Mouse (Mus musculus) liver, embryonic 16.5 days (tissue): ENCODE measurements around the gene Zc3h12c. TPM values are rescaled to one million over a fixed set of nuclear protein-coding genes. Genes with fewer than 3 reads are reported as not detected.

ENCODE experiments used
- ATAC-seq: fragments of 200-750 bp; cut with Nextera tagmentation; 2 replicates; pipeline ENCODE4 v1.8.0; 2017; ENCODE audit warnings: low read depth, mild to moderate bottlenecking, moderate number of reproducible peaks, moderate library complexity
- H3K27ac ChIP-seq: fragments of 300-500 bp; sonication (generic); 2 replicates; pipeline ENCODE4 v1.5.1; 2014; ENCODE audit warnings: mild to moderate bottlenecking, low read length
- H3K27me3 ChIP-seq: fragments of 300-500 bp; sonication (generic); 2 replicates; pipeline ENCODE4 v1.6.1; 2014; ENCODE audit warnings: low read depth, low read length, mixed read lengths; ENCODE audit not compliant: control insufficient read depth, insufficient read depth
- H3K36me3 ChIP-seq: fragments of 300-500 bp; sonication (generic); 2 replicates; pipeline ENCODE4 v1.6.1; 2014; ENCODE audit warnings: mild to moderate bottlenecking; ENCODE audit not compliant: control insufficient read depth, insufficient read depth
- H3K4me1 ChIP-seq: fragments of 300-500 bp; sonication (generic); 2 replicates; pipeline ENCODE4 v1.6.1; 2014; ENCODE audit warnings: low read depth, low read length, mixed read lengths; ENCODE audit not compliant: control insufficient read depth
- H3K4me2 ChIP-seq: fragments of 300-500 bp; sonication (generic); 2 replicates; pipeline ENCODE4 v1.6.1; 2014; ENCODE audit warnings: low read depth, low read length, mixed read lengths
- H3K4me3 ChIP-seq: fragments of 300-500 bp; sonication (generic); 2 replicates; pipeline ENCODE4 v1.5.1; 2014; ENCODE audit warnings: low read depth, mild to moderate bottlenecking, low read length
- H3K9ac ChIP-seq: fragments of 300-500 bp; sonication (generic); 2 replicates; pipeline ENCODE4 v1.6.1; 2014; ENCODE audit warnings: low read depth, low read length
- H3K9me3 ChIP-seq: fragments of 300-500 bp; sonication (generic); replicated peaks from 2 replicates; pipeline ENCODE4 v1.6.1; 2016; ENCODE audit warnings: low read length; ENCODE audit not compliant: control insufficient read depth
- WGBS: fragments of 180-500 bp; shearing (Covaris S2); extraction: QIAGEN DNeasy Blood & Tissue Kit; methylation state at CpG from one replicate; pipeline ENCODE4 v1.1.7; 2014; ENCODE audit not compliant: insufficient replicate concordance; 5-methylcytosine and 5-hydroxymethylcytosine counted together
- polyA plus RNA-seq: library from polyadenylated mRNA; unstranded; fragments of >200 nt; fragmentation: Nextera tagmentation; extraction: Ambion mirVana; gene quantifications from 2 replicates; pipeline ENCODE4 v1.2.1, GENCODE M21; 2015

The Zc3h12c gene
- polyA plus RNA-seq, 1 experiment from 2014 or later, result 0.44 TPM

GRCm38 (mm10) chr9:52130348-52130747 is 38.0 kb downstream of the Zc3h12c start:
- H3K9me3 ChIP-seq, result no peaks in the 10 kb centered on the region
- H3K4me2 ChIP-seq, result no peak overlapping the region
- no peak overlapping the region for H3K27ac ChIP-seq
- no peaks in the 10 kb centered on the region for H3K36me3 ChIP-seq
- no peak for ATAC-seq
- no peaks in the 10 kb centered on the region for H3K27me3 ChIP-seq
- no peaks in the 10 kb centered on the region for H3K4me1 ChIP-seq
- no peak overlapping the region for H3K9ac ChIP-seq
- WGBS, result 68% methylated on average over 4 of the region's 4 CpGs
- H3K4me3 ChIP-seq, result no peak overlapping the region

DNA sequence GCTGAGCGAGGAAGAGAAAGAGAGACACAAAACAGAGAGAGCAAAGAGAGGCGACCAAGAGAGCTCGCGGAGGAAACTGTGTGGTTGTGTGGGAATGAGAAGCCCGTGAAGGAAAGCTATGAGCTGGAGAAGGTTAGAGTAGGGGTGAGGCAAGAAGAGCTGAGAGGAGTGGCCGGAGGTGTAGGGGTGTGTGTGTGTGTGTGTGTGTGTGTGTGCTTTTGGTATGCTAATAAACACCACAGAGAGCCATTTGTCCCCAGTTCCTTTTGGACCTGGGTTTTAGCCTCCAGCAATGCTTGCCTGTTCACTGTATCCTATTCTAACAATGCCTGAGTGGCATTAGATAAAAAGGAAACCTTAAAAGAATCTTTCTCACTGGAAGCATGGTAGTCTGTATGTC is 43.1 kb downstream of the Zc3h12c start:
- Histone ChIP-seq H3K4me1 (no peaks in the 10 kb centered on the region), H3K27ac (no peak overlapping the region), H3K4me2 (no peak overlapping the region), H3K4me3 (no peak overlapping the region), H3K9me3 (no peaks in the 10 kb centered on the region), H3K36me3 (no peaks in the 10 kb centered on the region), H3K9ac (no peak overlapping the region), H3K27me3 (no peaks in the 10 kb centered on the region)
- ATAC-seq, result no peak
- 72% methylated on average over 6 of the region's 6 CpGs for WGBS

DNA sequence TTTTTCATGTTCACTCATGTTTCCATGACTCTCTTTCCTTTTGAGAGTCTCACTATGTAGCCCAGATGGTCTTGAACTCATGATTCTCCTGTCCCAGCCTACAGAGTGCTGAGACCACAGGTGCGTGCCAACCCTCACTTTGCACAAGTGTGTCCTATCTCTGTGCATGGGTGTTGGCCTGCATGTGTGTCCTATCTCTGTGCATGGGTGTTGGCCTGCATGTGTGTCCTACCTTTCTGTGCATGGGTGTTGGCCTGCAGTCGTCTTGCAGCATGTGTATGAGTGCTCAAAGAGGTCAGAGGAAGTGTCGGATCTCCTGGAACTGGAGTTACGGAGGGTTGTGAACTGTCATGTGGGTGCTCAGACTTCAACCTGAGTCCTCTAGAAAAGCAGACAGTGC is 49.2 kb downstream of the Zc3h12c start:
- Histone ChIP-seq H3K9ac (no peak overlapping the region), H3K4me3 (no peak overlapping the region), H3K4me2 (no peak overlapping the region), H3K27me3 (no peaks in the 10 kb centered on the region), H3K9me3 (no peaks in the 10 kb centered on the region), H3K27ac (no peak overlapping the region), H3K4me1 (no peaks in the 10 kb centered on the region), H3K36me3 (no peaks in the 10 kb centered on the region; the same call in none of the 2 replicates)
- WGBS, result 56% methylated on average over 4 of the region's 4 CpGs
- 0 out of 2 replicates have a peak, but pooled peaks have one; percentile 45 for ATAC-seq

GRCm38 (mm10) chr9:52113091-52113490 is 55.3 kb downstream of the Zc3h12c start:
- H3K9me3 ChIP-seq, result no peaks in the 10 kb centered on the region
- H3K27me3 ChIP-seq, result no peaks in the 10 kb centered on the region
- H3K9ac ChIP-seq, result no peak overlapping the region
- no peak for ATAC-seq
- no peak overlapping the region for H3K4me2 ChIP-seq
- H3K36me3 ChIP-seq, result no peaks in the 10 kb centered on the region; the same call in none of the 2 replicates
- H3K27ac ChIP-seq, result no peak overlapping the region
- H3K4me1 ChIP-seq, result no peaks in the 10 kb centered on the region
- H3K4me3 ChIP-seq, result no peak overlapping the region
- 68% methylated on average over 5 of the region's 5 CpGs for WGBS

DNA sequence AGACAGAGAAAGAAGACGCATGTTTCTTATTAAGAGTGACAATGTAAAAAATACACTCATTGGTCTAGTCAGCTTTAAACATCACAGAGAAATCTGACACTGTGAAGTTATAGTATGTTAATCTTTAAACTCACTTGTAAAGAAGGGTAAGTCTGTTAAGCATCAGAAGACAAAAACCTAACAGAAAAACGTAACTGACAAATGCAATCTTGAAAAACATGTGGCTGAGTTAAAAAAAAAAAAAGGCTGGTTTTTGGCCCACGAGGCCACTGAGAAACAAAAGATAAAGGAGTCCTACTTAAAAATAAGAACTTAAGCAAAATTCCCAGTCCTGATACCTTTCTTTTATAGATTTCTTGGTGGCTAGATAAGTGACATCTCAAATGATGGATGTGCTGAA is 57.6 kb downstream of the Zc3h12c start:
- Histone ChIP-seq H3K9me3 (no peaks in the 10 kb centered on the region), H3K27ac (no peak overlapping the region), H3K4me3 (no peak overlapping the region), H3K4me2 (no peak overlapping the region), H3K9ac (no peak overlapping the region), H3K36me3 (no peaks in the 10 kb centered on the region; the same call in 1 of the 2 replicates), H3K27me3 (no peaks in the 10 kb centered on the region), H3K4me1 (no peaks in the 10 kb centered on the region)
- no peak for ATAC-seq
- whole genome bisulfite sequencing, result 36% methylated on average over 3 of the region's 3 CpGs

- Histone ChIP-seq H3K27ac (no peak overlapping the region), H3K9ac (no peak overlapping the region), H3K4me1 (peaks cover 12% of the 10 kb centered on the region), H3K4me3 (no peak overlapping the region), H3K36me3 (no peaks in the 10 kb centered on the region), H3K27me3 (no peaks in the 10 kb centered on the region), H3K4me2 (no peak overlapping the region), H3K9me3 (no peaks in the 10 kb centered on the region)
- 68% methylated on average over 3 of the region's 3 CpGs for WGBS
- ATAC-seq, result no peak
These were observed 61.2 kb downstream of the Zc3h12c start for GRCm38 (mm10) chr9:52107161-52107560.

- no peak for ATAC-seq
- H3K9me3 ChIP-seq, result no peaks in the 10 kb centered on the region
- no peaks in the 10 kb centered on the region for H3K27me3 ChIP-seq
- H3K27ac ChIP-seq, result no peak overlapping the region
- H3K4me2 ChIP-seq, result no peak overlapping the region
- no peaks in the 10 kb centered on the region for H3K36me3 ChIP-seq
- peaks cover 12% of the 10 kb centered on the region for H3K4me1 ChIP-seq
- no peak overlapping the region for H3K9ac ChIP-seq
- 72% methylated on average over 6 of the region's 6 CpGs for WGBS
- H3K4me3 ChIP-seq, result no peak overlapping the region
These were observed 62.9 kb downstream of the Zc3h12c start for GRCm38 (mm10) chr9:52105423-52105822.

- WGBS, result 60% methylated on average over 8 of the region's 8 CpGs
- no peak for ATAC-seq
- no peaks in the 10 kb centered on the region for H3K36me3 ChIP-seq
- H3K9ac ChIP-seq, result no peak overlapping the region
- H3K4me2 ChIP-seq, result no peak overlapping the region
- H3K4me3 ChIP-seq, result no peak overlapping the region
- no peaks in the 10 kb centered on the region for H3K27me3 ChIP-seq
- no peak overlapping the region for H3K27ac ChIP-seq
- peaks cover 12% of the 10 kb centered on the region for H3K4me1 ChIP-seq
- H3K9me3 ChIP-seq, result no peaks in the 10 kb centered on the region
These were observed 64.2 kb downstream of the Zc3h12c start for GRCm38 (mm10) chr9:52104225-52104615.

DNA sequence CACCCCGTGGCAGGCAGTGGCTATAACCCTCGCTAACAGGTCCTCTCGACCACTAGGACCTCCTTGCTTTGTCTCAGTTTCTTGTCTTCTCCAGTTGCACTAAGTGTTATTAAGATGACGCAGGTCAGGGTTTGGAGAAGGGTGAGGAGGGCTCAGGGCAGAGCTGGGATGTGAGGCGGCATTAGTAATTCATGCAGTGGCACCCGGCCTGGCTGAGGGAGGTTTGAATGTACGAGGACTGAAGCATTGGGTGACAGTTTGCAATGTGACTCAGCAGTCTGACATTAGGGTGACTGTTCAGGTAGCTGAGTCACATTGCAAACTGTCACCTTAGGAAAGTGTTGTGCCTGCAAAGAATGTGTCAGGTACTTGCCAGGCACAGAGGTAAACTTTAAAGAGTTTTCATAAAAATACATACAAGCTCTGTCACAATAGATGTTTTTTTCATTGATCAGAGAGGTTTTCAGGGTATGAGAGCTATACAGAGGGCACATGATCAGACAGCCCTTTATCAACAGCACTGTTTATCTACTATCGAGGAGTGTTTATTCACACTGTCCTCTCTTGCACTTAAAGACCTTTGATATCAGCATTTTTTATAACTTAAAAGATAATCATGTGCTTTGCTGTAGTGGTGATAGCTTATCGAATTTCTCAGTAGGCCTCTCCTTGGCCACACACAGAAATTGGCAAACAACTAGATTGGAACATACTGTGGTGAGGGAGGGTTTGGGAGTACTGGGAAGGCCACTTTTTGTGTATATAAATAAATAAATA is 64.7 kb downstream of the Zc3h12c start:
- ATAC-seq, result peak; percentile 81
- H3K4me1 ChIP-seq, result peaks cover 12% of the 10 kb centered on the region
- no peak overlapping the region for H3K27ac ChIP-seq
- WGBS, result 38% methylated on average over 9 of the region's 9 CpGs
- no peak overlapping the region for H3K4me2 ChIP-seq
- no peaks in the 10 kb centered on the region for H3K36me3 ChIP-seq
- no peaks in the 10 kb centered on the region for H3K9me3 ChIP-seq
- no peaks in the 10 kb centered on the region for H3K27me3 ChIP-seq
- no peak overlapping the region for H3K9ac ChIP-seq
- H3K4me3 ChIP-seq, result no peak overlapping the region
